Comparison of ENCODE assay signal across 28 mouse cellular contexts in genomic region chr5:140918519-140918918, GRCm38 (mm10).
"Had no signal": no experiment of that assay in that cellular context is flagged by ENCODE, and none has a peak within 500 bp of the region (broad histone marks: within the 10 kb centered on the region; RNA-seq: fewer than 3 reads in every experiment).

No protein-coding gene starts in this region.

- H3K4me1 ChIP-seq: limb, embryonic 10.5 days; limb, embryonic 12.5 days; limb, embryonic 13.5 days; limb, embryonic 15.5 days; liver, embryonic 12.5 days; liver, embryonic 13.5 days; liver, embryonic 15.5 days; lung, embryonic 15.5 days; megakaryocyte, embryonic 14.5 days; midbrain, embryonic 10.5 days; midbrain, embryonic 12.5 days; midbrain, embryonic 13.5 days; midbrain, embryonic 15.5 days; neural tube, embryonic 12.5 days had no signal

- DNase-seq: left cerebral cortex, postnatal 4 days; liver, embryonic 13.5 days; liver, postnatal 0 days; lung, adult 18-20 months; lung, adult 2 months; lung, embryonic 14.5 days; lung, postnatal 10 days; lung, postnatal 14 days; lung, postnatal 36 days; lung, postnatal 4 days; midbrain, embryonic 14.5 days had no signal

- H3K36me3 ChIP-seq: limb, embryonic 10.5 days; limb, embryonic 12.5 days; limb, embryonic 13.5 days; limb, embryonic 15.5 days; liver, embryonic 12.5 days; liver, embryonic 13.5 days; liver, embryonic 15.5 days; lung, embryonic 15.5 days; midbrain, embryonic 10.5 days; midbrain, embryonic 12.5 days; midbrain, embryonic 13.5 days; midbrain, embryonic 15.5 days; neural tube, embryonic 12.5 days had no signal

- H3K4me3 ChIP-seq: left cerebral cortex, adult 2 months; limb, embryonic 10.5 days; limb, embryonic 12.5 days; limb, embryonic 13.5 days; limb, embryonic 15.5 days; liver, embryonic 12.5 days; liver, embryonic 13.5 days; liver, embryonic 15.5 days; lung, embryonic 15.5 days; megakaryocyte, embryonic 14.5 days; midbrain, embryonic 10.5 days; midbrain, embryonic 12.5 days; midbrain, embryonic 13.5 days; midbrain, embryonic 15.5 days; myocyte; neural tube, embryonic 12.5 days had no signal

- H3K27me3 ChIP-seq: limb, embryonic 12.5 days; limb, embryonic 13.5 days; limb, embryonic 15.5 days; liver, embryonic 12.5 days; liver, embryonic 13.5 days; liver, embryonic 15.5 days; lung, embryonic 15.5 days; megakaryocyte, embryonic 14.5 days; midbrain, embryonic 12.5 days; midbrain, embryonic 13.5 days; midbrain, embryonic 15.5 days; neural tube, embryonic 12.5 days had no signal

- H3K9ac ChIP-seq: limb, embryonic 12.5 days; limb, embryonic 13.5 days; limb, embryonic 15.5 days; liver, embryonic 12.5 days; liver, embryonic 13.5 days; liver, embryonic 14.5 days; liver, embryonic 15.5 days; liver, postnatal 0 days; lung, embryonic 14.5 days; lung, embryonic 15.5 days; midbrain, embryonic 12.5 days; midbrain, embryonic 13.5 days; midbrain, embryonic 15.5 days; neural tube, embryonic 12.5 days had no signal

- H3K27ac ChIP-seq: left cerebral cortex, adult 2 months; limb, embryonic 10.5 days; limb, embryonic 12.5 days; limb, embryonic 13.5 days; limb, embryonic 15.5 days; liver, embryonic 12.5 days; liver, embryonic 13.5 days; liver, embryonic 14.5 days; liver, embryonic 15.5 days; lung, embryonic 15.5 days; macrophage; midbrain, embryonic 10.5 days; midbrain, embryonic 12.5 days; midbrain, embryonic 13.5 days; midbrain, embryonic 15.5 days; neural tube, embryonic 12.5 days had no signal
